Mouse (Mus musculus) gastrocnemius, adult 18-20 months (tissue): Measurements from ENCODE around the gene Vmn1r114. TPM values are rescaled to one million over a fixed set of nuclear protein-coding genes. Genes with fewer than 3 reads are reported as not detected.
"Not testable (repeated sequence)": the region's sequence is repeated elsewhere in the genome, so short reads cannot be mapped to it uniquely, and the experiment has no call there.

Experiments used
- DNase-seq: peaks from one replicate; pipeline ENCODE4 v3.0.0; 2021; ENCODE audit warnings: low spot score
- long read RNA-seq, 2 experiments: library from polyadenylated mRNA; stranded (forward); transcript quantifications; one replicate each; pipeline ENCODE4 v2.0.0; 2021
- total RNA-seq, 2 experiments: library from RNA; stranded (reverse); gene quantifications; 2 replicates each; pipeline ENCODE4 v1.2.3; 2021

Gene Vmn1r114
- not detected for total RNA-seq
- long read RNA-seq, experiment 1 = 0 reads
- long read RNA-seq, experiment 2 = 0 reads

DNA sequence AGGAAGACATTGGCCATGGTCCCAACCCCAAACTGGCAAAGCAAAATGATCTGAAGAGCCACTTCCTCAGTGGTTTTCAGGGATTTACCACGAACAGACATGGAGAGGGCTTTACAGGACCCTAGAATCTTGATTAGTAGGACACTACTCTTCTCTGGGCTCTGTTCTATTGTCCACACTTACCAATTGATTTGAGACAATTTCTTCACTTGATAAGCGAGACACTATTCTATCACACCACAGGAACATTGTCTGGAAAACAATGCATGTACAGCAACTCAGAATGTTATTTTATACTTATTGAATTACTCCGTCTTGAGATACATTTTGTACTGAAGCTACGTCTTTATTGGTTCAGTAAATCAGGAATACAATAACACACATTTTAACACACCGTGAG is at the start of gene Vmn1r114:
Vmn1r114 (minus strand) TSS at position 101 of the 400 bp plus-strand sequence.
- DNase-seq = not testable (repeated sequence)

DNA sequence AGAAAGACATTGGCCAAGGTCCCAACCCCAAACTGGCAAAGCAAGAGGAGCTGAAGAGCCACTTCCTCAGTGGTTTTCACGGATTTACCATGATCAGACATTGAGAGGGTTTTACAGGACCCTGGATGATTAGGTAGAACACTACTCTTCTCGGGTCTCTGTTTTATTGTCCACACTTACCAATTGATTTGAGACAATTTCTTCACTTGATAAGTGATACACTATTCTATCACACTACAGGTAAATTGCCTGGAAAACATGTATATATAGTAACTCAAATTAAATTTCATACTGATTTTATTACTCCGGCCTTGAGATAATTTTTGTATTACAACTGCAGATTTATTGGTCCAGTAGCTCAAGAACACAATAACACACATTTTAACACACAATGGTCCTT is 32.9 kb upstream of the Vmn1r114 start, which contains the start of gene Vmn1r115:
Vmn1r115 (minus strand) TSS at position 101 of the 400 bp plus-strand sequence.
- not testable (repeated sequence) for DNase-seq

DNA sequence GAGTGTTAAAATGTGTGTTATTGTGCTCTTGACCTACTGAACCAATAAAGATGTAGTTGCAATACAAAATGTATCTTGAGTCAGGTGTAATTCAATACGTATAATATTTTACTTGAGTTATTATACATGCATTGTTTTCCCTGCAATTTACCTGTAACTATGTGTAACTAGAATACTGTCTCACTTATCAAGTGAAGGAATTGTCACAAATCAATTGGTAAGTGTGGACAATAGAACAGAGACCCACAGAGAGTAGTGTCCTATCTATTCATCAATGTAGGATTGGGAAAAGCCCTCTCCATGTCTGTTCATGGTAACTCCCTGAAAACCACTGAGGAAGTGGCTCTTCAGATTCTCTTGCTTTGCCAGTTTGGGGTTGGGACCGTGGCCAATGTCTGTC is 25.0 kb downstream of the Vmn1r114 start, which contains the start of gene Vmn1r113:
Vmn1r113 (plus strand) TSS at position 301 of the 400 bp plus-strand sequence.
- DNase-seq = not testable (repeated sequence)

DNA sequence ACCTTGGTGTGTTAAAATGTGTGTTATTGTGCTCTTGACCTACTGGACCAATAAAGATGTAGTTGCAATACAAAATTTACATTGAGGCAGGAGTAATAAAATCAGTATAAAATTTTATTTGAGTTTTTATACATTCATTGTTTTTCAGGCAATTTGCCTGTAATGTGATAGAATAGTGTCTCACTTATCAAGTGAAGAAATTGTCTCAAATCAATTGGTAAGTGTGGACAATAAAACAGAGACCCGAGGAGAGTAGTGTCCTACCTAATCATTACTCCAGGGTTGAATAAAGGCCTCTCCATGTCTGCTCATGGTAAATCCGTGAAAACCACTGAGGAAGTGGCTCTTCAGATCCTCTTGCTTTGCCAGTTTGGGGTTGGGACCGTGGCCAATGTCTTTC is 41.1 kb downstream of the Vmn1r114 start, which contains the start of gene Vmn1r112:
Vmn1r112 (plus strand) TSS at position 301 of the 400 bp plus-strand sequence.
- DNase-seq = not testable (repeated sequence)

Other genes starting within 250 kb of the Vmn1r114 start
- gene Gm4141, start 235.9 kb downstream of the Vmn1r114 start, total RNA-seq = not detected
- not detected for gene Gm4513, start 213.2 kb downstream of the Vmn1r114 start, total RNA-seq
- not detected for gene Vmn1r107, start 143.3 kb downstream of the Vmn1r114 start, total RNA-seq
- not detected for gene Vmn1r111, start 109.0 kb downstream of the Vmn1r114 start, total RNA-seq
- not detected for gene Gm10668, start 81.6 kb downstream of the Vmn1r114 start, total RNA-seq
- not detected for gene Vmn1r112, start 41.0 kb downstream of the Vmn1r114 start, total RNA-seq
- not detected for gene Vmn1r113, start 24.9 kb downstream of the Vmn1r114 start, total RNA-seq
- gene Vmn1r115, start 32.8 kb upstream of the Vmn1r114 start, total RNA-seq = not detected
- not detected for gene Vmn1r116, start 60.1 kb upstream of the Vmn1r114 start, total RNA-seq
- not detected for gene Vmn1r117, start 71.9 kb upstream of the Vmn1r114 start, total RNA-seq
- not detected for gene Vmn1r118, start 100.2 kb upstream of the Vmn1r114 start, total RNA-seq
- gene Vmn1r119, start 200.3 kb upstream of the Vmn1r114 start, total RNA-seq = not detected
- gene Vmn1r120, start 241.6 kb upstream of the Vmn1r114 start, total RNA-seq = not detected